Mouse (Mus musculus) E14TG2a.4 (cell line): Measurements from ENCODE around the gene Abcb6.

ENCODE experiments used
- H3K27me3 ChIP-seq: 2 replicates; pipeline ENCODE4 v1.6.1; 2014; ENCODE audit warnings: low read length, control low read depth; ENCODE audit not compliant: insufficient read depth
- H3K36me3 ChIP-seq: 2 replicates; pipeline ENCODE4 v1.6.1; 2014; ENCODE audit warnings: low read length, control low read depth; ENCODE audit not compliant: insufficient read depth
- H3K4me1 ChIP-seq: replicated peaks from 2 replicates; pipeline ENCODE4 v1.6.1; 2014; ENCODE audit warnings: low read depth, low read length, control low read depth
- H3K4me3 ChIP-seq: replicated peaks from 2 replicates; pipeline ENCODE4 v1.5.1; 2014; ENCODE audit warnings: mild to moderate bottlenecking, low read length
- H3K9me3 ChIP-seq: 2 replicates; pipeline ENCODE4 v1.6.1; 2014; ENCODE audit warnings: low read length, control low read depth
- CTCF ChIP-seq: conservative IDR thresholded peaks from 2 replicates; pipeline ENCODE4 v1.5.1; 2014; ENCODE audit warnings: low read length
- NANOG ChIP-seq: IDR thresholded peaks from 2 replicates; pipeline ENCODE4 v1.6.1; 2014; ENCODE audit warnings: borderline replicate concordance, low read length, mixed read lengths
- POU5F1 ChIP-seq: IDR thresholded peaks from 2 replicates; pipeline ENCODE4 v1.6.1; 2014; ENCODE audit warnings: low read length, borderline replicate concordance

Abcb6 gene

GRCm38 (mm10) chr1:75219078-75219477 is 38.9 kb upstream of the Abcb6 start:
- peak overlapping the region; percentile 91 for H3K4me3 ChIP-seq
- no peaks in the 10 kb centered on the region for H3K9me3 ChIP-seq
- TF ChIP-seq POU5F1, result no peak
- no peak for TF ChIP-seq CTCF
- no peak for TF ChIP-seq NANOG
- peaks cover 16% of the 10 kb centered on the region for H3K27me3 ChIP-seq
- peaks cover 39% of the 10 kb centered on the region for H3K36me3 ChIP-seq
- H3K4me1 ChIP-seq, result peaks cover 95% of the 10 kb centered on the region

DNA sequence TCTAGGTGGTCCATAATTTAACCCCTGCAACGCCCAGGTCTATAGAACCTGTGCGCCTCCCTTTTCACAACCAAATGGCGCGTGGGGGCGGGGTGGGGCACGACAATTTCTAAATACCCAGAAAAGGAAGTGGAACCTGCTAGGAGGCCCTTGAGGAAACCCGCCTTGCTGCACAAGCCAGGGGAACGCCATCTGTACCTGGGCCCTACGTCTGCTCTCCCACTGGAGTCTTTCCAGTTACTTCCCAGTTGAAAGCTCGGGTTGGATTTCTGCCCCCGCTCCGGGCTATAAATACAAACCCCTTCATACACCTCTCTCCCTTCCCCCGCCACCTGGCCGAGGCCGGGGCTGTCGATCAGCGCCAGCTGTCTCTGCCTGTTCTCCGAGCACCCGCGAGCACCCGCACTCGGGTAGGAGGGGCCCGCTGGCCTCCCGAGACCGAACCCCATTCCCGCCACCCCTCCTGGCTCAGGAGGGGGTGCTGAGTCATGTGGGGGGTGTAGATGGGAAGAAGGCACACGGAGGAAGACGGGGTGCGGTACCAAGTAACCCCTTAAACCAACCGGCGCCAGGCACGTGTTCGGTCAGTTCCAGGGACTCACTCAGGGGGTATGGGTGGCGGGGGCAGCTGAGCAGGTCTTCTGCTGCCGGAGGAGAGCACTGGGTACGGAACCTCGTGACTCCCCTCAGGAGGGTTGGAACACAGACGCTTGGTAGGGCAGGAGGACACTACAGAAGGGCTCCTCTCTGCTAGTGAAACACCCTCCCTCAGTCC is 38.2 kb upstream of the Abcb6 start:
- peaks cover 16% of the 10 kb centered on the region for H3K27me3 ChIP-seq
- peaks cover 46% of the 10 kb centered on the region for H3K36me3 ChIP-seq
- no peaks in the 10 kb centered on the region for H3K9me3 ChIP-seq
- H3K4me1 ChIP-seq, result peaks cover 95% of the 10 kb centered on the region
- no peak for TF ChIP-seq NANOG
- TF ChIP-seq CTCF, result no peak
- TF ChIP-seq POU5F1, result no peak
- peak overlapping the region; percentile 91 for H3K4me3 ChIP-seq

DNA sequence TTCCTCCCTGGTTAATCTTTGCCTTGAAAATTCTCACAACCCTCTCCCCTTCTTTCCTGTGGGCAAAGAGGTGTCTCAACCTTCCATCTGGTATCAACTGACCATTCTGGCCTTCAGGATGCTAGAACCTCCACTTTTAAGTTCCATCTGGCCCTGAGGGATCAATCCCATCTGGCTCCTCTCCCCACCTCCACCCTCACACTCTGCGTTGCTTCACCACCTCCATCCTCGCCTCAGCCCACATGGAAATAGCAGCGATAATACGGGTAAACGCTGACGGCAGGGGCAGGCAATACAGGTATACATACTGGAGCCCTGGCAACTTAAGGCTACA is 37.7 kb upstream of the Abcb6 start:
- Histone ChIP-seq H3K27me3 (peaks cover 16% of the 10 kb centered on the region), H3K36me3 (peaks cover 52% of the 10 kb centered on the region), H3K9me3 (no peaks in the 10 kb centered on the region), H3K4me1 (peaks cover 95% of the 10 kb centered on the region), H3K4me3 (peak overlapping the region; percentile 91)
- TF ChIP-seq NANOG (no peak), CTCF (no peak), POU5F1 (no peak)

DNA sequence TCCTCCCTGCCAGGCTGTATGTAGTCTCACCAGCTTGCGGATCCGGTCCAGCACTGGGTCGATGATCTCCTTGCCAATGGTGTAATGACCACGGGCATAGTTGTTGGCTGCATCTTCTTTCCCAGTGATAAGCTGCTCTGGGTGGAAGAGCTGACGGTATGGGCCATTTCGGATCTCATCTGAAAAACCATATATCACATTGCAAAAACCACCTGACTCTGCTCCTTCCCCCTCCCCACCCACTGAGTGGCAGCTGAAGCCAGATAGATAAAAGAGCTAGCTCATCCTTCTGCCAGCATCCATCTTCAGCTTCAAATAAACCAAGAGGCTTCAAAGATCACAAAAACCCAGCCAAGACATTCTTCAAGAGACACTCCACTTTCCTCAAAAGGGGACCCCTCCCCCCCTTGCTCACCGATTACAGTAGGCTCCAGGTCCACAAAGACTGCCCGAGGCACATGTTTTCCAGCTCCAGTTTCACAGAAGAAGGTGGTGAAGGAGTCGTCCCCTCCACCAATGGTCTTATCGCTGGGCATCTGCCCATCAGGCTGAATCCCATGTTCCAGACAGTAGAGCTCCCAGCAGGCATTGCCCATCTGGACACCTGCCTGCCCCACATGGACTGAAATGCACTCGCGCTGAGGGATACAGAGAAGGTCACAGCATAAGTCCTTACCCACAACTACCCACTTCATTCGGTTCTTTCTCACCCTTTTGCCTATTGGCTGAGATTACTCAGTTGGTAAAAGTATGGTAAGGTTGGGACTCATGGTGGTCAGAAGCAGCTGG is 36.8 kb upstream of the Abcb6 start:
- H3K27me3 ChIP-seq, result peaks cover 16% of the 10 kb centered on the region
- H3K9me3 ChIP-seq, result no peaks in the 10 kb centered on the region
- H3K4me1 ChIP-seq, result peaks cover 95% of the 10 kb centered on the region
- H3K36me3 ChIP-seq, result peaks cover 60% of the 10 kb centered on the region
- H3K4me3 ChIP-seq, result peak overlapping the region; percentile 91
- no peak for TF ChIP-seq POU5F1
- TF ChIP-seq CTCF, result no peak
- TF ChIP-seq NANOG, result no peak

GRCm38 (mm10) chr1:75215785-75216184 is 35.6 kb upstream of the Abcb6 start:
- peaks cover 66% of the 10 kb centered on the region for H3K36me3 ChIP-seq
- H3K27me3 ChIP-seq, result peaks cover 14% of the 10 kb centered on the region
- H3K9me3 ChIP-seq, result no peaks in the 10 kb centered on the region
- H3K4me3 ChIP-seq, result 0 out of 2 replicates have a peak overlapping the region, but pooled peaks have one; percentile 32
- no peak for TF ChIP-seq POU5F1
- TF ChIP-seq CTCF, result no peak
- TF ChIP-seq NANOG, result no peak
- H3K4me1 ChIP-seq, result peaks cover 93% of the 10 kb centered on the region

- Histone ChIP-seq H3K9me3 (no peaks in the 10 kb centered on the region), H3K27me3 (peaks cover 5% of the 10 kb centered on the region), H3K4me1 (peaks cover 90% of the 10 kb centered on the region), H3K4me3 (peak overlapping the region; percentile 32), H3K36me3 (peaks cover 66% of the 10 kb centered on the region)
- TF ChIP-seq NANOG (no peak), CTCF (no peak), POU5F1 (no peak)
Measured at GRCm38 (mm10) chr1:75214886-75215285, 34.7 kb upstream of the Abcb6 start.

GRCm38 (mm10) chr1:75214442-75214841 is 34.2 kb upstream of the Abcb6 start:
- peaks cover 90% of the 10 kb centered on the region for H3K4me1 ChIP-seq
- peaks cover 66% of the 10 kb centered on the region for H3K36me3 ChIP-seq
- peaks cover under 1% of the 10 kb centered on the region; the same call in 1 of the 2 replicates for H3K27me3 ChIP-seq
- no peak for TF ChIP-seq CTCF
- no peak for TF ChIP-seq POU5F1
- TF ChIP-seq NANOG, result no peak
- H3K4me3 ChIP-seq, result peak overlapping the region; percentile 32
- no peaks in the 10 kb centered on the region for H3K9me3 ChIP-seq

DNA sequence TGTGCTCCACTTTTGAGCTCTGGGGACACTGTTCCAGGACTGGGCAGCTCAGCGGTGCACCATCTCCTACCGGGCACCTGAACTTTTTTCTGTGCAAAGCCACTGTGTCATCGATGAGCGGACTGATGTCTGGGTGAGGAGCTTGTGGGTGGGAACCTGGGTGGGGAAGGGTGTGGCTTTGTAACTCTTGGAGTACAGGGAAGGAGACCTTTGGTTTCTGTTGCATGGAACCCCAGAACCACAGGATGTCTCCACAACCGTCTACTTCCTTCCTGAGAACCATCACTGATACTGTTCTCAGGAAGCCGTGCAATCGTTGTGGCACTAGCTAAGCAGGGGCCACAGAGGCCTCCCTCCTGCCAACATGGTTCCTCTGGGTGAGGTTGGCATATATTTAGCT is 32.9 kb upstream of the Abcb6 start:
- TF ChIP-seq POU5F1 (no peak), NANOG (no peak), CTCF (no peak)
- Histone ChIP-seq H3K4me1 (peaks cover 91% of the 10 kb centered on the region), H3K36me3 (peaks cover 66% of the 10 kb centered on the region), H3K27me3 (no peaks in the 10 kb centered on the region), H3K9me3 (no peaks in the 10 kb centered on the region), H3K4me3 (peak overlapping the region; percentile 95)
